Mouse (Mus musculus): ENCODE measurements around the gene Arpc3.

- no peak for TF ChIP-seq CTCF (IDR thresholded peaks at IDR 0.05; ENCODE audit: low read depth, low read length)
- no peak for TF ChIP-seq POLR2A (IDR thresholded peaks at IDR 0.05; ENCODE audit: borderline replicate concordance, low read depth, low read length)
These were observed 39.5 kb downstream of the Arpc3 start for GRCm38 (mm10) chr5:122431221-122431620.
